Mouse (Mus musculus) liver, embryonic 15.5 days (tissue): ENCODE data around the gene Cmtm3. TPM values are rescaled to one million over a fixed set of nuclear protein-coding genes. Genes with fewer than 3 reads are reported as not detected.

Experiments used
- polyA plus RNA-seq: library from polyadenylated mRNA; unstranded; fragments of >200 nt; fragmentation: Nextera tagmentation; extraction: Ambion mirVana; gene quantifications from 2 replicates; pipeline ENCODE4 v1.2.1, GENCODE M21; 2015

The Cmtm3 gene
- polyA plus RNA-seq, 1 experiment from 2014 or later: 18.5 TPM

Other genes with a start within 250 kb of the Cmtm3 start
- 8.6 and 9.5 TPM in 2 replicates for gene Cdh5, start 237.8 kb upstream of the Cmtm3 start, polyA plus RNA-seq
- gene Bean1, start 169.0 kb upstream of the Cmtm3 start, polyA plus RNA-seq: 0.05 and 0.06 TPM in 2 replicates
- gene Tk2, start 90.9 kb upstream of the Cmtm3 start, polyA plus RNA-seq: 7.1 and 7.6 TPM in 2 replicates
- gene Cklf, start 88.5 kb upstream of the Cmtm3 start, polyA plus RNA-seq: 14.9 and 17.7 TPM in 2 replicates
- gene Cmtm2a, start 46.2 kb upstream of the Cmtm3 start, polyA plus RNA-seq: not detected in 2 replicates
- not detected in 2 replicates for gene Gm45711, start 29.3 kb upstream of the Cmtm3 start, polyA plus RNA-seq
- gene Cmtm1, start 29.3 kb upstream of the Cmtm3 start, polyA plus RNA-seq: not detected in 2 replicates
- not detected in 2 replicates for gene Gm11020, start 17.8 kb upstream of the Cmtm3 start, polyA plus RNA-seq
- gene Cmtm2b, start 17.2 kb upstream of the Cmtm3 start, polyA plus RNA-seq: not detected in 2 replicates
- 0.38 and 0.64 TPM in 2 replicates for gene Cmtm4, start 56.4 kb downstream of the Cmtm3 start, polyA plus RNA-seq
- gene Dync1li2, start 103.6 kb downstream of the Cmtm3 start, polyA plus RNA-seq: 10.5 and 11.5 TPM in 2 replicates
- gene Terb1, start 170.5 kb downstream of the Cmtm3 start, polyA plus RNA-seq: 0.05 TPM in 1 of 2 replicates, not detected in the other
- 26.7 and 28.7 TPM in 2 replicates for gene Nae1, start 195.2 kb downstream of the Cmtm3 start, polyA plus RNA-seq
- gene Car7, start 195.3 kb downstream of the Cmtm3 start, polyA plus RNA-seq: 5.0 and 6.1 TPM in 2 replicates